Mouse (Mus musculus): ENCODE results near the gene Olfr1040.

DNA sequence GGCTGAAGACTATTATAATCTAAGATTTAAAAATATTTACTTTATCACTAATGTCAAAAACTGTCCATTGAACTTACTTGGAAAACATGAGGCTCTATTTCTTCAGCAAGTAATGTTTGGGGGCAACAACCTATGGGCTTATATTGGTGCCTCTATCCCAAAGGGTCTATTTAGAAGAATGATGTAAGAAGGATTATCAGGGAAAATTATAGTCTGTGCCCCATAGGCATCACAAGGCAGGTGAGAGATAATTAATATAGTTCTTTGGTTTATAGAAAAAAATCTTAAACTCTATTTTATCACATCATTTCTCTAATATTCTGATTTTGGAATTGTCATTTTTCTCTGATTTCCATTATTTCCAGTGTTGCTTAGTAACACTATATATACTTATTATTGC, 31.2 kb upstream of the Olfr1040 start, which contains the start of gene Olfr1044:
- no peak for TF ChIP-seq GATA1 (IDR thresholded peaks at IDR 0.05; ENCODE audit: borderline replicate concordance, low read length)
- TF ChIP-seq FLI1 (IDR thresholded peaks at IDR 0.05; ENCODE audit: low read length) = no peak
